Mouse (Mus musculus) lung, postnatal 4 days (tissue): Measurements from ENCODE around the gene Serpinc1.
A peak's percentile ranks its signal among the peaks of the same experiment; 100 is the strongest.
"Not testable (repeated sequence)": the region's sequence is repeated elsewhere in the genome, so short reads cannot be mapped to it uniquely, and the experiment has no call there.

ENCODE experiments used
- DNase-seq, 2 experiments: peaks; one replicate each; pipeline ENCODE4 v3.0.0; 2021

The Serpinc1 gene

DNA sequence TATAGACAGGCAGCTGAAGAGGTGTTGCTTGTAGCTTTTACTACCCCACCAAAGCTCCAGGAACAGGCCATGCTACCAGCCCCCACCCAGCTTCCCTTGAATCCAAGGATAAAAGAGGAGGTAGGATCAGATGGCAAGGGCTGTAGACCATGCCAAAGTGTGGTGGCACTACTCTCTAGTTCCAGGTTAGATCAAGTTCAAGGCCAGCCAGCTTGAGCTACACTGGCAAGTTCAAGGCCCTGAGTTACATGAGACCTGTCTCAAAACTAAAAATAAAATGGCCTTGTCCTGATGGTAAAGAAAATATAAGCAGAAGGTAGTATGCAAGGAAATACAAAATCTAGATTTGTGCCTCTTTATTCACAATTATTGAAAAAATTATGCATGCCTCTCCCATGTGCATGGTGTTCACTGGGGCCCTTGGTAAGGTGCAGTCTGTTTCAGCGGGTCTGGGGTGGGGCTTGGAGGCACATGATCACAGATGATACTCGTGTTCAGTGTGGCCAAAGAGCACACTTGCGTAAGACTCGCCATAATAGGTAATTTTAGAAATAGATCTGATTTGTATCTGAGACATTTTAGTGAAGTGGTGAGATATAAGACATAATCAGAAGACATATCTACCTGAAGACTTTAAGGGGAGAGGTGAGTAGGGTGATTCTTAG, at the start of gene Serpinc1:
Gene Serpinc1, plus strand, starts transcription at position 515 of the 665 bp plus-strand sequence.
- no peak for DNase-seq

DNA sequence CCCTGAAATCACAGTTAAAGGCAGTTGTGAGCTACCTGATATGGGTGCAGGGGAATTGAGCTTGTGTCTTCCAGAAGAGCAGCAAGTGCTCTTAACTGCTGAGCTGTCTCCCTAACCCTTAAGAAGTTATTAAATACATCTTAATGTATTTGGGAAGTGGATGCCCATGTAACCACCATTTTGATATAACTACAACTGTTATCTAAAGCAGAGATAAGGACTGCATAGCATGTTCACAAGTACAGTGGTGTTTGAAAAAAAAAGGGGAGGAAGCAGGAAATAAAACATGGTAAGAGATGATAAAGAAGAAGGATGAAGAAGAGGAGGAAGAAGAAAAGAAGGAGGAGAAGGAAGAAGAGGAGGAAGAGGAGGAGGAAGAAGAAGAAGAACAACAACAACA, 47.1 kb upstream of the Serpinc1 start:
- DNase-seq, result no peak

DNA sequence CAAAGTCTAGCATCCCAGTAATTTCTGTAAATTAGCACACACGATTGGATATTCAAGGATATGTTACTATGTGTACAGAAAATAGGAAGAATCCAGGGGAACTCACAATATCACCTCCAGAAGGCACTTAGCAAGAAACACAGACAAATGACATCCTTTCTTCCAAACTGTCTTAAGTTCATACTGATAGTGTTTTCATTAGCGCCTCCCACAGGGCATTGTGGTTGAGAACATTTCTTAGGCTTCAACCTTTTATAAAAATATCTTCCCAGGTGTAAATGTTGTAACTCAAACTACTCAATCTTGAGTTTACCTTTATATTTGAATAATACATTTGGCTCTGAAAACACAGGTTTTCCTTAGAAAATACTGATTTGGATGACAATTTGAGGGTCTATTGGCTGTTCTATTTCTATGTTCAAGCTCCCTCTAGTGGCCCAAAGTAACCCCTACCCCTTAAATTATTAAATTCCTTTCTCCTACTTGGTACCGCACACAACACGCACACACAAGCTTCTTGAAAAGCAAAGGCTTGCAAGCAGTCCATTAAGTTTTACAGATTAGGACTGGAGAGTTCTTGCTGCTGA, 44.4 kb upstream of the Serpinc1 start:
- DNase-seq, result peak in 1 of 2 experiments; percentile 9

DNA sequence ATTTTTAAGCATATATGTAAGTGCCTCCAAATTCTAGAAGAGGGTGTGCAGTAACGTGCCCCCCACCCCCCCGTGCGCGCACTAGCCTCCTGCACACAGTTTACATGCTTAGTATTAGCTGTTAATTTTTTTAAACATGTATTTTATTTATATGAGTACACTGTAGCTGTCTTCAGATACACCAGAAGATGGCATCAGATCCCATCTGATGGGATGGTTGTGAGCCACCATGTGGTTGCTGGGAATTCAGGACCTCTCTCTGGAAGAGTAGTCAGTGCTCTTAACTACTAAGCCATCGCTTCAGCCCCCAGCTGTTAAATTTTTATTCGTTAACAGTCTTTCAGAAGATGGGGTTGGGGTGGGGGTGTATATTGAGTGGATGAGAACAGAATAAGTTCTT, 42.8 kb upstream of the Serpinc1 start:
- peak in 1 of 2 experiments; percentile 12 for DNase-seq

DNA sequence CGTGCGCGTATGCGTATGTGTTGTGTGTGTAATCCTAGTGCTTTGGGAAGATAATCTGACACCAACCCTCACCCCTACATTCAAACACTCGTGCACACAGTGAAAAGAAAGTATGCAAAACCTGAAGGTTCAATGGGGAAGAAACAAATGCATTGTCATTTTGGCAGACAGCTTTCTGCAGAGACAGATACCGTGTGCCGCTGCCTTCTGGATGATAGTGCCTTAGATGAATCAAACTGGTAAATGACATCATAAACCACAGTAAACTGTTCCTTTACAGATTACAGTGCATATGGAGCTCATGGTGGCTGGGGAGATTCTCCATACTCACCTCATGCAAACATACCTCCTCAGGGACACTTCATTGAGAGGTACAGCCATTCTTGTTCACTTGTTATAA, 15.2 kb upstream of the Serpinc1 start:
- no peak for DNase-seq

DNA sequence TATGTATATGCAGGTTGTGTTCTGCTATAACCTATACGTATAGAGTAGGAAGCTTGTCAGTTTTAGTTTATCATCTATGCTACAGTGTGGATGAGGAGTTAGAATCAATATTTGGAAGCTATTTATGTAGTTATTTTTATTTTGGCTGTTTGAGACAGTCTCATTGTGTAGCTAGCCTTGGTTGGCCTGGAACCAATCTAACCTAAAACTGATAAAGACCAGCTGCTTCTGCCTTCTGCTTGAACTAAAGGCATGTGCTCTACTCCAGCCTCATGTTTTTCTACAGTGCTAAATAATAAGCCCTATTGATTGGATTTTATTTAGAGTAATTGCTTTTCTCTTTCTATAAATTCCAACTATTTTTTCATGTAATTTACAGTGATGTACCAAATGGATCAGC, 11.1 kb upstream of the Serpinc1 start:
- no peak for DNase-seq

DNA sequence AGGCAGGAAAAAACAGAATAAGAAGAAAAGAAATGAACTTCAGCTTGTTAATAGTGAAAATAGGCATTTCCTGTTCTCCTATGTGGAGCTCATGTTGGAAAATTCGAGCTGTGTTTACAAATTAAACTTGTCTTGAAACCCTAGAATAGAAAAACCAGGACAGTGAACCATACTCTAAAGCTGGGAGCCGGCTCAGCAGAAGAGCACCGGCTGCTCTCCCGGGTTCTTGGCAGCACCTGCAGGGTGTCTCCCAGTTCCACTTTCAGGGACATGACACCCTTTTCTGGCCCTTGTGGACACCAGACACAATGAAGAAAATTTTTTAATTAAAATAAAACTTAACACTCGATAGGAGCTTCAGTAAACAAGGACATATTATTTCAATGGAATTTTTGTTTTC, 9.7 kb upstream of the Serpinc1 start:
- no peak for DNase-seq

DNA sequence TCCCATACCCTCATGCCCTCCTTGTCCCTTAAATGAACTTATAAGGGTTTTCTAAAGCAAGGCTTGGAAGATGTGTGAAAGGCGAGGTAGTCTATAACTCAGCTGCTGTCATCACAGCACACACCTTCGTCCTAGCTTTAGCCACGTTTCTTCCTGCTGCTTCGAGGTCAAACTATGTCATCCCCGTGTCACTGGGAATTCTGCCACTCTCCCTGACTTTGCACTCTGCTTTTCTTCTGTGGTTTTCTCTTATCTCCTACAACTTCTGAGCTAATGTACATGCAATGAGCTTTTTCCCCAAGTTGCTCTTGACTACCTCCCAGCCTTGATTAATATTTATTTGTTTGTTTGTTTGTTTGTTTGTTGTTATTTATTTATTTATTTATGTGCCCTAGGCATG, 1.6 kb downstream of the Serpinc1 start:
- no peak for DNase-seq

DNA sequence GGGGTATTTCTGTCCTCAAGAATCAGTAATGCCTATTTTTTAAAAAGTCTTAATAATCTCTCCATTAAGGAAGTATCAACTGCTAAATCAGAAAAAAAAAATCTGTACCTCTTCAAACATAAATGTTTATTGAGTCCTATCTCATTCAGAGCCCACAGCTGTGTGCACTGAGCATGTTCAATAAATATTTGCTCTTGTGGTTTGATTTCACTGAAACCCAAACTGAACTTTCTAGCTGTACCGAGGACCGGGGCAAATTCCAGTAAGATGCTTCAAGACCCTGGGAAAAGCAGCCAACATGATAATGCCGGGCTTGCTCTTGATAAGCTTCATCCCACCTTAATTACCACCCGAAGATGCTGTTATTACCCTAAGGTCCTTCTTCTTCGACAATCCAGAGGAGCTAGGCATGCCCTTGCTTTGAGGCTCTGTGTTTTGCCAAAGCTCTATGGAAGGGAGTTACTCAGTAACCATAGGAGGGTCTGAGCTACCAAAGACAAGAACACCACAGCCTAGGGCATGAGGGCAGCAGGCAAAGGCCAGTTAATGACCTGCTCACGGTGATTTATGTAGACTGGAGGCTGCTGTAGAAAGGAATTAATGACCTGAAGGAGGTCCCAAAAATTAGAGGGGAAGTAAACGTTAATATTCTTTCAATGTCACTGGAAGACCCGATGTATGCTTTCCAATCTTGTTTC, 2.3 kb downstream of the Serpinc1 start:
- no peak for DNase-seq

GRCm38 (mm10) chr1:160981337-160981736, 3.0 kb downstream of the Serpinc1 start:
- DNase-seq, result no peak

DNA sequence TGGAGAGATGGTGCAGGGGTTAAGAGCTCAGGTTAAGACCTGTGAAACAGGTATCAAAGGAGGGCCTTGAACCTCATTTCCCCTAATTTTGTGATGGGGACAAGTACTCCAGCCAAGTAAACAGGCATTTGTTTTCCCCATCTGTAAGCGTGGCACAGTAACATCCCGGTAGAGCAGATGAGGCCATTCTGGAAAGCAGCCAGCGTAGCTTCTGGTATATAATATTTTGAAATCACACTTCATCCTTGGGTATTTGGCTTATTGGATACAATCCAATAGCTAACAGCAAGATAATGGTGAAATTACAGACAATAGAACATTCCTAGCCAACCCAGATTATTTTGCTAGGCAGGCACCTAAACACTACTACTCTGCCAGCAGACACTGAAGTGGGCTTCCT, 4.5 kb downstream of the Serpinc1 start:
- no peak for DNase-seq

DNA sequence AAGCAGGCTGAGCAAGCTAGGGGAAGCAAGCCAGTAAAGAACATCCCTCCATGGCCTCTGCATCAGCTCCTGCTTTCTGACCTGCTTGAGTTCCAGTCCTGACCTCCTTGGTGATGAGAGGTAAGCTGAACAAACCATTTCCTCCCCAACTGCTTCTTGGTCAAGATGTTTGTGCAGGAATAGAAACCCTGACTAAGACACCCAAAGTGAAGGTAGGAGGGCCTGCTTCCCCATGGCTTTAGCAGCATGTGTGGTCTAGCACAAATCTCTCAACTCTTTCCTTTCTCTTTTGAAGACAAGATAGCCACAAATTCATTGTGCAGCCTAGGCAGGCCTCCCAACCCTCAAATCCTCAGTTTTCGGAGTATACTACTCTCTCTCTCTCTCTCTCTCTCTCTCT, 6.3 kb downstream of the Serpinc1 start:
- not testable (repeated sequence) for DNase-seq

GRCm38 (mm10) chr1:160985477-160985876, 7.1 kb downstream of the Serpinc1 start:
- no peak for DNase-seq

DNA sequence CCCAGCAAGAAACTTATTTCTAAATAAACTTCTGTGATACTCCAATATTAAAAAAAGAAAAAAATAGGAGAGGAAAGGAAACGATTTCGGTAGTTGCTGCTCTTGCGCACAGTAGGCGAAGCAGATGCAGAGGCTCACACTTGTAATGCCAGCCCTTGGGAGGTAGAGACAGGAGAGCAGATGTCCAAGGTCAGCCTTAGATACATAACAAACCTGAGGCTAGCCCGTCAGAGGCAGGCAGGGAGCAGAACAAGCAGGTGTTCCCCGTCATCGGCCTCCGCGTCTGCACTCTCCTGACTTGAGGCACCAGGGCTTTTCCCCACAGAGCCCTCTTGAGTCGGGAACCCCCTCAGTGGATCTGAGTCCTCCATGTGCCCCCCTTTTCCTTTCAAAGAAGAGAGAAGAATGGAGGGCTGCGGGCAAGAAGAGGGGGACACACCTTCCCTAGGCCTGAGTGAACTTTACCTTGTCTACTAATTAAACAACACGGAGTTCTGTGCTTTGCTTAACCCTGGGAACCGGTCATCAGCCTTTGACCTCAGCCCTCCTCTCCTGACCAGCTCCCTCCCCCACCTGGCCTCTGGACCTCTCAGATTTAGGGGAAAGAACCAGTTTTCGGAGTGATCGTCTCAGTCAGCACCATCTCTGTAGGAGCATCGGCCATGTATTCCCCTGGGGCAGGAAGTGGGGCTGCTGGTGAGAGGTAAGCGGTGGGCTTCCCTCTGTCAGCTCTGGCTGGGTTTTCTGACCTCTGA, 8.7 kb downstream of the Serpinc1 start:
- DNase-seq, result no peak

DNA sequence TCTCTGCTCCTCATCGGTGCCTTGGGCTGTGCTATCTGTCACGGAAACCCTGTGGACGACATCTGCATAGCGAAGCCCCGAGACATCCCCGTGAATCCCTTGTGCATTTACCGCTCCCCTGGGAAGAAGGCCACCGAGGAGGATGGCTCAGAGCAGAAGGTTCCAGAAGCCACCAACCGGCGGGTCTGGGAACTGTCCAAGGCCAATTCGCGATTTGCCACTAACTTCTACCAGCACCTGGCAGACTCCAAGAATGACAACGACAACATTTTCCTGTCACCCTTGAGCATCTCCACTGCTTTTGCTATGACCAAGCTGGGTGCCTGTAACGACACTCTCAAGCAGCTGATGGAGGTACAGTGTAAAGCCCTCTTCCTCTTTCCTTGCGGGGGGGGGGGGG, 11.0 kb downstream of the Serpinc1 start:
- no peak for DNase-seq

GRCm38 (mm10) chr1:160993851-160994250, 15.5 kb downstream of the Serpinc1 start:
- no peak for DNase-seq

GRCm38 (mm10) chr1:161004942-161005341, 26.6 kb downstream of the Serpinc1 start:
- DNase-seq, result no peak

- DNase-seq, result no peak
These were observed 27.1 kb downstream of the Serpinc1 start for GRCm38 (mm10) chr1:161005526-161005925.

- no peak for DNase-seq
These were observed 28.1 kb downstream of the Serpinc1 start for GRCm38 (mm10) chr1:161006471-161006870.

DNA sequence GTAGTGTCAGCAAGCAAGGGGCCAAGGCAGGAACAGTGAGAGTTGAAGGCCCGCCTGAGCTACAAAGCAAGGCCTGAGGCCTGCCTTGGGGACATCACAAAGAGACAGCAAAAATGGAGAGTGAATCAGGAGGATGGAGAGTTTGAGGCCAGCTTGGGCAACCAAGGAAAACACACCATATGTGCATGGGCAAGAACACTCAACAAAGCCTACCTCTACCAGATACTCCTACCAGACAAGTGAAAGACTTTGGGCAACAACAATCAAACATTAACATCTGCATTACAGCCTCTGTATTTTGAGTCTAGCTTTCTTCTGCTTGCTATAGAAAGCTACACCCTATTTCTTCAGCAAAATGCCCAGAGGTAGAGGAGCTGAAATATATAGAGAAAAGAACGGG, 29.7 kb downstream of the Serpinc1 start:
- no peak for DNase-seq

DNA sequence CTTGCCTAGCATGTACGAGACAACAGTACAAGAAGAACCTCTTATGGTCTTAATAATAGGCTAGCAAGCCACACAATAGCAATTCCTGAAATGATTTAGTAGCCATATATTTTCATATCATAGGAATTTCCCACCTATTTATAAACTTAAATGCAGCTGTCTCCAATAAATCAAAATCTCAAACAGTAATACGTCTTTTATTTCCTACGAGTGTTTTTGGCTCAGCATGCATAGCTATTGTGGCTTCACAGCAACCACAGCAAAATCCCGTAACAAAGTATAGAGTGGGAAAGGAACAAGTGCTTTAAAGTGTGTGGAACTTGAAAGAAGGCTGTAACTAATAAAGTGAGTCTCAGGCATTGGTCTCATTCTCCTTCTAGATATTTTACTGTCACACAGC, 32.1 kb downstream of the Serpinc1 start:
- DNase-seq, result no peak

GRCm38 (mm10) chr1:161016378-161016777, 38.0 kb downstream of the Serpinc1 start:
- DNase-seq, result no peak

- no peak for DNase-seq
These were observed 41.7 kb downstream of the Serpinc1 start for GRCm38 (mm10) chr1:161020051-161020450.
